Mouse (Mus musculus) frontal cortex, postnatal 36 days (tissue): ENCODE results near the gene Dennd1a.

Experiments
- DNase-seq, 2 experiments: peaks; one replicate each; pipeline ENCODE4 v3.0.0; 2022; ENCODE audit warnings: low spot score in 2 of 2

The Dennd1a gene

DNA sequence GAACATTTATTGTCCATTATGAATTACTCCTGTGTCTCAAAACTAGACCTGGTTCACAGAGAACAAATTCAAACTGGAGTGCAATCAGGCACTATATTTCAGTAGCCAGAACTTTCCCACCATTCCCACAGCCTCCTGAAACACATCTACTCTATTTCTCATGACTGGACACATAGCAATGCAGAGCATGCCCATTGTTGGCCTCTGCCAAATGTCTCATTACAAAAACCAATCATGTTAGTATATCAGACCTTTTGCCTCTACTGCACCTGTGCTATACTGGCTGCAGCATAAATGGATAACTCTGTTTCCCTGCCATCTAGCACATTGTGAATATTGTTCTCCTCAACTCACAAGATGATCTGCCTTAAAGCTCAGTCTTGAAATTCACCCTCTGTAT, 238.2 kb downstream of the Dennd1a start:
- no peak for DNase-seq

GRCm38 (mm10) chr2:38045286-38045685, 241.9 kb downstream of the Dennd1a start:
- no peak for DNase-seq

DNA sequence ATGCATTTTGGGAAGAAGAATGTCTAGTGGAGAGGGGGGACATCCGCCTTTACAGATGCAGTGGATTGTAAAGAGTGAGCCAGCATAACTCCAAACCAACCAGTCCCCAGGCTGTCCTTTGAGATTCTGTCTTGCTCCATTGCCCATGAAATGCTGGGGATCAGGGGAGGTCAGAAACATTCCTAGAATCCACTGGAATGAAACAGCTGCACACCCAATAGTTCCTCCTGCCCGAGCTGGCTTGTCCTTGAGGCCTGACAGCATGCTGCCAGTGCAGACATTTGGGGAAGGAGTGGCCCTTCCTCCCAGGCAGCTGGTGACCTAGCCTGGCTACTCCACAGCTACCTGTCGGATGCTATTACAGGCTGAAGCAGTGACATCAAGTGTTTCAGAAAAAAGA, 246.3 kb downstream of the Dennd1a start:
- DNase-seq = no peak

GRCm38 (mm10) chr2:38039621-38040020, 247.6 kb downstream of the Dennd1a start:
- DNase-seq = no peak

GRCm38 (mm10) chr2:38028317-38028716, 258.9 kb downstream of the Dennd1a start:
- DNase-seq = no peak

DNA sequence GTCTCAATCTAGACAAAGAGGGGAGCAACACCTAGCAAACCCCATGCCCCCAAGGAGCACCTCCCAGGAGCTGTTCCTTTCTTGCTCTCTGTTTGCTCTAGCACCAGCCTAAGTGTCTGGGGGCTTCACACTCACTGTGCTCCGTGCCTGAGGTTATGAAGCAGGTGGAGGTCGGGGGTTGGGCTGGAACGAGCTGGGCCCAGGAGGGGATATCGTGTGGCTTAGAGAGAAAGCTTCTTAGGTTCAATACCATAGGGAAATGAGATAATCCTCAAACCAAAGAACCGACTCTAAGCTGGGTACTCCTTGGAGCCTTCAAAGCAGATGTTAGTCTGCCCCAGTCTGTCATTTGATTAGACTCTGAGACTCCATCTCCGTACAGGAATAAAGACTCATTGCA, 261.6 kb downstream of the Dennd1a start:
- DNase-seq = no peak

DNA sequence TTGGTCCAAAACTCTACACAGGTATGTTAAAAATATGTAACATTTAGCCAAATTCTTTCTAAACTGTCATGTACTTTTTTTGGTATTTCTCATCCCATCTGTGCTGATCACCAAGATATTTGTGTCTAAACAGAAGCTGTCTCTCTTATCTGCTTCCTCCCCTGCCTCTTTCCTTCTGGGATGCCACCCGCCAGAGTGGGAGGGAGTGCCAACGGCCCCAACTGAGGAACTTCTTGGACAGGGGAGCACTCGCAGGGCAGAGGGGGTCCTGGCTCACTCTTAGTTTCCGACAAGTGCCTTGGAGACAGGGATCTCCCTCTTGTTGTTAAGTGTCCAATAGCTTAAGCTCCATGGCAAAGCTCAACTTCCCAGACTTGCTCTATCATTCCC, 263.5 kb downstream of the Dennd1a start:
- DNase-seq = peak in 1 of 2 experiments; percentile 6

DNA sequence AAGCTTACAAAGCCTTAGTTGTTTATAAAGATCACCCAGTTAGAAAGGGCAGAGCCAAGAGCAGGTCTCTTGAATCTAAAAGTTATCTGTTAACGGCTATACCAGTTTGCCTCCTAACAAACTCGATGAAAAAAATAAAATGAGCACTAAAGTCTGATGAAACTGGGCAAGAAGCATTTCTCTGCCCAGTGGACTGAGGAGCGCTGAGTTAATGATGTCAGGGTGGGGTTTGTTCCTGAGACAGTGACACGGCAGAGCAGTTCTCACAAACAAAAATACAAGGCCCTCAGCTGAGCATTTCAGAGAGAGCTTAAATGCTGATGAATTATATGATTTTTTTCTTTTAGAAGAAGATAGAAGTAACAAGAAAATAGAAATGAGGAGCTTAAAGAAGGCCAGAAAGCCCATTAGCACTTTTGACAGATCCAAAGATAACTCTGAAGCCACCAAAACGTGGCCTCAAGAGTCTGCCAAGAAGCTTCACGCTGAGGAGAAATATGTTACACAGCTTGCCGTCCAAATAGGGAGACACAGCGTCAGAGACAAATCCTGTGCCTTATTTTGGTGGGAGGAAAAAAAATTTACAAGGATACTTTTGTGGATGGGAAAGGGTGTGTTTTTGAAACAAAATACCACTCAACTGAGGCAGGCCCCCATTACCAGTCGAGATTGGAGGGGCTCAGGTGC, 264.0 kb downstream of the Dennd1a start:
- peak; percentile 34 to 74 for DNase-seq

DNA sequence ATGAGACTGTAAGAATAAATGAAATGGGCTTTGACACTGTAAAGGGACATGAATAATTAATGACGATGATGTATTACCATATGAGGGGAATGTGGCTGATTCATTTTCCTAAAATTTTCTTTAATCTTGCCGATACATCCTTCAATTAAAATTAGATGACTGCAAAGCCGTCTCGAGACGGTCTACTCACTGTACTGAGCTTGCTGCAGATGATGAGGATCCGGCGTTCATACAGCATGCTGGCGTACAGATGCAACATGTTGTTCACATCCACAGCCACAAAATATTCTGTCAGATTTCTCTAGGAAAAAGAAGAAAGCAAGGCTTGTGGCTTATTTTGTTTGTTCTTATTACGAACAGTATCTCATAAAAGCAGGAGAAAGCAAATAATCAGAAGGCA, 266.0 kb downstream of the Dennd1a start:
- DNase-seq = no peak

GRCm38 (mm10) chr2:38014702-38015101, 272.5 kb downstream of the Dennd1a start:
- no peak for DNase-seq

GRCm38 (mm10) chr2:38013839-38014365, 273.3 kb downstream of the Dennd1a start:
- DNase-seq = peak; percentile 31 to 45

DNA sequence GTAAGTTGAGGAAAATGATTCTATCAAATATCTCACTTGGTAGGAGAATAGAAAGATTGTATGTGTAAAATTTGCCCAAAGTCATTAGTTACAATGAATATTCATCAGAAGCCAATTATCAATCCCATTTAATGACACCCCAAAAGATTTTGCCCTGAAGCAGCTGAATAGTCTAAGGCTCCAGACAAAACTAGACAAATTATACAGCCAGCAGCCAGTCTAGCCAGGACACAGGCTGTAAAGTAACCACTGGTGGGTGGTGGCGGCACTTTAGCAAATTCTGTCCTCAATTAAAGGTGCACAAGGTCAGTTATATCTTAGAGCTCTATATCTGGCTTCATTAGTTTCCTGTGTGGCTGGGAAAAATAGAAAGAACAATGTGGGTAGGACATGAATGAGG, 280.0 kb downstream of the Dennd1a start:
- no peak for DNase-seq

DNA sequence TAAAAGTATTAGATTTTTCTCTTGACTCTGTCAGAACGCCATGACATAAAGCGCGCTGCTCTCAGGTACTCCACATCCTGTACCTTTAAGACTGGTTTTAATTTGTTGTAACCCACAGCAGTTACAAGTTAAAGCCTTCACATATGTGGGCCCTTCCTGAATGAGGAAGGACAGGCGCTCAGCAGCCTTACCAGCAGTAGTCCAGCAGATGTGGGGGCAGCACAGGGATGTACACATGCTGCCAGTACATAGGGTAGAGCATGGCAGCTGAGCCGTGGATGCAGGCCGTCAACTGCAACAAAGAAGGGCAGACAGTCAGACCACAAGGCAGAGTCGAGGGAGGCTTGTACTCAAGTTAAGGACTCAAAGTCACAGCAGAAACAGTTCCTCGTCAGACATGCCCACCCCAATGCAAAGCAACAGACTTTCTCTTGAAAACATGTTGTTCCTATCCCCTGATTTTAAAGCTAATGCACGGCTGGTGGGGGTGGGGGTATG, 284.0 kb downstream of the Dennd1a start:
- DNase-seq = no peak

DNA sequence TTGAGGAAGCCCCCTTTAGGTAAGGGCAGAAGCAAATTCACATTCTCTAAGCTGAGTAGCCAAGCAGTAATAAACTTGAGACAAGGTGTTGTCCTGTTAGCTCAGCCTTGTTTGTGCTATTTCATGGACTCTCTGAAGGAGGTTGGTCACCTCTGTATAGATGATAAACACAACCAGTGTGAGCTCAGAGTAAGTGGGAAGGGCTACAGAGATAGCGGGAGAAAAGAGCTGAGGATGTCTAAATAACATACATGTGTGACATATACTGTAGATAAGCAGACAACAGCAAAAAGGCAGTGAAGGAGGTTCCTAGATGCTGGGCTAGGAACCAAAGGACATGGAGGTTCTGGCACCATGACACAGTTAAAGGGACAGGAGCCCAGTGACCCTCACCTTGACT, 286.2 kb downstream of the Dennd1a start:
- no peak for DNase-seq

DNA sequence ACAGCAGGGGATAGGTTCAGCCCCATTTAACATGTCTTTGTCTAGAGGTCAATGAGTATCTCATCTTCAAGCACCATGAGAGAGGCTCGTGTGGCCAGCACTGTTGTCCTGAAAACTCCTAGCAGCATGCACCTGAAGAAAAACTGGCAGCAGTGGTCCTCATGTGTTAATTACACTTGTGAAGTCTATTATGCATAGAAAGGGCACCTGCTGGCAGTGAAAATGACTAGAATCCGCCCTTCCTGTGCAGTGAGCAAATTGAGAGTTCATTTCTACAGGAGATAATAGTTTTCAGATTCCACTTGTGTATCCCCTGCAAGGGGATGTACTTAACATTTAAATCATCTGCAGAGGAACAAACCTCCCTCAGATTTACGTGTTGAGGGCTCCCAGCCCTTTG, 289.2 kb downstream of the Dennd1a start:
- no peak for DNase-seq

DNA sequence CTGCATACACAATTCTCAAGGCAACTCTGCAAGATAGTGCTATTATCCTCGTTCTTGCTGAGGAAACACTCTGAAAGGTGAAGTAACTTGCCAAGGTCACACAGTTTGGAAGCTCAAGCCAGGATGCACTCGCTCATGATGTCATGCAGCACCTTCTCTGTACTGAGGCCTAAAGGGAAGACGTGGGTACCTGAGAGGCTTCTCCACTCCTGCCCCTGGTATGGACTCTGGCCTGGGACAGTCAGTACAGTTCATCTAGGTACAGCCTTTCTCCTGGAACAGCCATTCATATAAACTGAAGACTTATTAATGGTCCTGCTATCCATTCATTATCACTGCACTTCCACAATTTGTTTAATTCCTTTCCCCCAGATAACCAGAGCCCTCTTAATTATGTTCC, 298.1 kb downstream of the Dennd1a start:
- no peak for DNase-seq

DNA sequence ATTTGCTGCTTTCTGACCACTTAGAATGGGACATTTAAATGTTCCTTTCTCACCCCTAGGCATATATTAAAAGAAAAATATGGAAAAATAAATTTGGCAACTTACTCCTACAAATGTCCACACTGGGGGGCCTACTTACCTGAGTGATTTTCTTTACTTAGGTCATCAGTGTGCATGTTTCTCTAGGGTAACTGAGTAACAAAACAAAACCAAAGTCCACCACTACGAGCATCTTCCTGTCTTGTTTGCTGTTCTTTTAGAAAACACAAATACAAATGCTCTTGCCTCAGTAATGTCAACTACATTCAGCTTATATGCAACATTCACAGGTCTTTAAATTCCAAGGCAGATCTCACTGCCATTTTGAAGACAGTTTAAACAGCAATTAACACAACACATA, 298.9 kb downstream of the Dennd1a start:
- no peak for DNase-seq

DNA sequence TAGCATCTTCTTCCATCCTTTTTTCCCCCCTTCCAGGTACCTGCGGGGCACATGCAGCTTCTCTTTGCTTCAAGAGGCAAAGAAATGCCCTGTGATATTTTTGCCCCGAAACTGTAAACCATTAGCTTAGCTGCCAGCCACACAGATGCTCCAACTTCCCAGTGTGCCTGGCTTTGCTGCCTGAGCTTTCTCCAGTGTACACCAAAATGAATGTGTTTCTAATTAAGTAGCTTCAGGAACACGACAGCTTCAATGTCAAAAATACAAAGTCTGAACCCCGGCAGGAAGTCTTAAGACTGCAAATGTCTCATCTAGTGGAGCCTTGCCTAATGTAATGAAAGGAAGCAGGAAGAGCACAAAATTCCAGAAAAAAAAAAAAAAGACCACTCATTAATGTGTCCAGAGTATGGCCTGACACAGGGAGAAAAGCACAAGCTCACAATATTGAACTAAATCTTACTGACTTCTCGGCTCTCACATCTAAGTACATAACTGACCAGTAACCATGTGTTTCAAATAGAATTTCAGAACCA, 301.4 kb downstream of the Dennd1a start:
- no peak for DNase-seq

DNA sequence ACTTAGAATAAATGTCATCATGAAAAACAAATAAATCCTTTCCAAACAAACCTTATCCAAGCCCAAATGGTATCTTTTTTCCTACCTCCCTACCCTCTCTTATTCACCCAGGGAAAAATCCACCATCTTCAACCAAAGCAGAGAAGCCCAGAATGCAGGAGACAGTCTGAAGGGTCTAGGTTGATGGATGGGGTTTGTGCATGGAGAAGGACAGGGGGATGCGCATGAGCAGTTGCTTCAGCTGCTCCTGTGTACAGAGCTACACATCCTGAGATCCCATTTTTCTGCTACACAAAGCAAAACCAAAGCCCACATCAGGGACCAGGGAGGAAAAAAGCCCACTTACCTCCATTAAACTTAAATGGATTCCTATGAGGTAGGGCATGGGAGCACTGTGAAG, 304.5 kb downstream of the Dennd1a start:
- DNase-seq = no peak

DNA sequence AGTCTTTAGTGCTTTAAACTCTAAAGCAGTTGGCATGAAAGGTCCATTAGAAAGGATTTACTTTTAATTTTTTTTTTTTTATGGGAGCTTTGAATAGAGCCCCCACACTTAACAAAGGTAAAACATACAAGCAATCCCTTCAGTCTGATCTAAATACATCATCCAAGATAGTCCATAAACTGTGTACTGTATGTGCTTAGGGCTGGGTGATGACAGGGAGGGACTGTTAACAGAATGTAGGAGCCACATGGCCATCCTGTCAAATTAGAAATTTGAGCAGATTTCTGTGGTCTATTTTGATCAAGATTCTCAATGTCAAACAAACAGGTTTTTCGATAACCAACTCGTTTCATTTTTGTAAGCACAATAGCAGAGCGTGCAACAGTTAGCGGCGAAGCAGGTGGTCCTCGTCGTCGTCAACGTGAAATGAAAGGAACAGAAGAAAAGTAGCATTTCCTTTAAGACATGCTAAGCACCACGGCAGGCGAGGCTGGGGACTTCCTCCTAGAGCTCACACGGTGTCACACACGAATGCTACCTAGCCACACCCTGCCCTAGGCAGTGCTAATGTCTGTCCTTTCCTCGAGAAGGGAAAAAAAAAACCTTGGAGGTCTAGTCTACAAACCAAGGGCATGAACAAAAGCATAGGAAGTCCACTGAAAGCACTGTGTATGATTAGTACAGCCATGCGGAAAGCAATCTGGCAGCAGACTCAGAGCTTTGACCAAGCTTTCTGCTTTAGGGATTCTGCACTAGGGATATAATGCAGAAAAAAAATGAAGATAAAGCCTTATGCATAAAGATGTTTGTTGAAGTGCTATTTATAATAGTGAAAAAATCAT, 305.4 kb downstream of the Dennd1a start:
- no peak for DNase-seq

DNA sequence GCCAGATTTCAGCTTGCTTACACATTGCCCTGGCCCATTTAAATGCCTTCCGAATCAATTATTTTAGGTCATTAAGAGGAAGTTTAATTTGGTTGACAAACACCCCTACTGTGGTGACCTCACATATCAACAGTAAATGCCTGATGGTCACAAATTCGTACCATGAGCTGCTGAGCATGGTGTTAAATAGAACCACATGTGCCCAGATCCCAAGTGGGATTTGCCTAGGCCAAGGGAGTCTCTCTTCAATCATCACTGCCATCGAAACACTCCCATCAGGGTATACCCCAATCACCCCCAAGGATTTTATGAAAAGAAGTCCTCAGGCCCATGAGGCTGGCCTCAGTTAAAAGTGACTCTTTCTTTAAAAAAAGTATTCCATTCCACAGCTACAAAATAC, 313.0 kb downstream of the Dennd1a start:
- DNase-seq = no peak

DNA sequence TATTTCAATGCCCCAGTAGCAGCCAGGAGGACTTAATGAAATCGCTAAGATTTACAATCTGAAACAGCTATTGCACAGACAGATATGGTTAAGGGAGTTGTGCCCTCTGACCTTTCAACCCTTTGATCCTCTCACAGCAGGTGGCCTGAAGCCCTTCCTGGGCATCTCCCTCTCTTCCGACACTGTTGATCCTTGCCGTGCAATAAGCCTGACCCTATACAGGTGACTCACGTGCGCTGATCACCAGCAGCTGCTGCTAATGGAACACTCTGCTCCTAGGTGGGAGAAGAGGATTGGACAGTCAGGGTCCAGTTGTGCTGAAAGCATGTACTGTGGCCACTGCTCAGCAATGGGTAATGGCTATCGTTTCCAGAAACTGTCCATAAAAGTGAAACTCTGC, 314.6 kb downstream of the Dennd1a start:
- no peak for DNase-seq

DNA sequence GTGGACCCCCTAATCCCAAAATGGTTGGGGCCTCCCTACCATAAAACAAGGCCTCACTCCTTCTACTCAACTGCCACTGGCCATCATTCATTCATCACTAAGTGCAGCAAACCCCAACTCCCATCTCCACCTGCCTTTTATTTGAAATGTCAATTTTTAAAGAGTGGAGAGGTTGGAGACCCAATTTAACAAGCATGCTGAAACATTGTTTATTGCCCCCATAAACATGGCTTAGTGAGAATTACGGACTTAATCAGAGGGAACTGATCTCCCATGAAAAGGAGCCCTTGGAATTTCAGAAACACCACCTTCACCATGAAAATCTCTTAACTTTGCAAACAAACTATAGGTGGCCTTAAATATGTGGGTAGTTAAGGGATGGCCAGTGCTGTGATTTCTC, 315.5 kb downstream of the Dennd1a start:
- DNase-seq = no peak
